Mouse (Mus musculus) cerebellum, adult 11 months (tissue): ENCODE results near the gene Ncam2.

Experiments used
- DNase-seq: peaks from one replicate; pipeline ENCODE4 v3.0.0; 2022

Gene Ncam2

DNA sequence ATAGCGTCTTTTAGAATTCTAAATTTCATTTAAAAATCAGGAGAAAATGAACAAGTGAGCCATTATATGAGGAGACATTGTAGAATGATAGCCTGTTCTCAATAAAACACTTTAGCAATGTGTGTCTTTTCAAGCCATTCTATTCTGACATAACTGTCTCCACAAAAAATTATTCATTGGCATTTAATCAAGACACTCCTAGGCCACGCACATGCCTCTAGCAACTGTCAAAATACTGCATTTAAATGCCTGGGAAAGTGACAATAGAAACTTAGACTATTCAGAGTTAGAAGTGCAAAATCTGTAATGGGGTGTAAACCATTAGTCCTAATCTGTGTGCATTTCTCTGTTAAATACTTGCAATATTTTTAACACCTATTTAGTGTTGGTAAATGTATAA lies 456.1 kb downstream of the Ncam2 start:
- no peak for DNase-seq

DNA sequence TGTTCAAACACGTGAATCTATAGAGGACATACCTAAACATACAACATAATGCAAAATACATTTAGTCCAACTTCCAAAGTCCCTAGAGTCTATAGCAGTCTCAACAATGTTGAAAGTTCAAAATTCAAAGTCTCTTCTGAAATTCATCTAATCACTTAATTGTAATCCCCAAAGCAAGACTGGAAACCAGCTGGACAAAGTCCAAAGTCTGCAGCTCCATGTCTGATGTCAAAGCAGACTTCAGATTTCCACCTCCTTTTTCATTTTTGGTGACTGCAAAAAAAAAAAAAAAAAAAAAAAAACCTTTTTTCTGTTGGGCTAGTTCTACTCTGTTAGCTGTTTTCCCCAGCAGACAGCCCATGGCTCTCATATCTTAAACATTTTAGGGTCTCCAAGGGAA lies 473.4 kb downstream of the Ncam2 start:
- DNase-seq, result no peak

DNA sequence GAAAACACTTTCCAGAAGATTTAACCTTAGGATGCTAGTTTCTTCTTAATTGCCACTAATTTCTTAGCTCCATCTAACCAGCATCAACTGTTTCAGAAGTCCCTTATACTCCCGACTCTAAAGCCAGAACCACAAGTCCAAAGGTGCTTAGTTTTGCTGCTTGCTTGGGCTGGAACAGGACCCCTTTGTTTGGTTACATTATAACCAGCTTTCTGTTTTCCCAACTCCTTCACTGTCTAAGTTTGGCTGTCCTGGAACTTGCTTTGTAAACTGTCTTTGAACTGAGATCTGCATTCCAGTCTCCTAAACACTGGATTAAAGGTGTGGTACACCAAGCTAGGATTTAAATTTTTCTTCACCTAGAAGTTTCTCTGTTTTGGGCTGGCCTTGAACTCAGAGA lies 475.0 kb downstream of the Ncam2 start:
- no peak for DNase-seq
